Mouse (Mus musculus) effector memory CD4-positive, alpha-beta T cell, adult 5 months (primary cell): Measurements from ENCODE around the gene Pex1. TPM values are rescaled to one million over a fixed set of nuclear protein-coding genes. Genes with fewer than 3 reads are reported as not detected.

Source experiments
- polyA plus RNA-seq: library from polyadenylated mRNA; unstranded; fragments of 100-300 nt; shearing (Covaris generic); gene quantifications from one replicate; pipeline ENCODE4 v1.2.1, GENCODE M21; 2017

Gene Pex1
- polyA plus RNA-seq, result 8.3 TPM

DNA sequence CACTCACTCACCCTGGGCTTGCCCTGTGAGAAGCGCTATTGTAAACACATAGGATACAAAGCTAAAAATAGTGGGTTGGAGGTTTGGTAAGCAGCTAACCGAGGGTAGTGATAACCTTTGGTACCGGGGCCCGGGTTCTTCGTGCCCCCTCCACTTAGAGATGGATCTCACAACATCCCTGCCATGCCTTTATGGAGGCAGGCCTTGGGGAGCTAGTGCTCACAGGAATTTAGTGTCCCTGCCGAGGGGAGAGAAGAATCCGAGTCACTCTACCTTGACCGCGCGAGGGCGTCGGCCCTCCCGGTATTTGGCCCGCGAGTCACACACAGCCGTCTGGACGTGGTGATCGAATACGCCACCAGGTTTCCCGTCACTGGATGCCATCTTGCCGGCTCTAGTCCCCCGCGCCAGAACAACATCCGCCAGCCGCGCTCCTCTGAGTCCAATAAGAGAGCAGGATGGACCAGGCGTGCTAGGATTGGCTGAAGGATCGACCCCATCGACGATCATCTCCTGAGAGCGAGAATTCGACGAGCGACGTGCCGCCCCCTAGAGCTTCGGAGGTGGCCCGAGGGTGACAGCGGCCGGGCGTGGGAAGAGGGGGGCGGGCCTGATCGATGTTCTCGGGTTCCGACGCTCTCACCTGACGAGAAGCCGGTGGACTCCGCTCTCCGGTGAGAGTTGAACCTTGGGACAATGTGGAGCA, at the start of gene Pex1:
Pex1 (plus strand) TSS at position 374 of the 706 bp plus-strand sequence.

GRCm38 (mm10) chr5:3571266-3571665, 24.6 kb upstream of the Pex1 start, which contains the start of gene 1700109H08Rik:
Gene 1700109H08Rik (plus strand): TSS chr5:3571566.

GRCm38 (mm10) chr5:3596399-3596766, 517 bp downstream of the Pex1 start, which contains the start of gene Rbm48:
Gene Rbm48 (minus strand): TSS chr5:3596585.

GRCm38 (mm10) chr5:3650881-3651280, 55.0 kb downstream of the Pex1 start, which contains the start of gene Tmbim7:
Gene Tmbim7 (plus strand): TSS chr5:3651181.

GRCm38 (mm10) chr5:3657085-3657484, 61.2 kb downstream of the Pex1 start, which contains the start of gene Gatad1:
Gene Gatad1 (minus strand): TSS chr5:3657185.

Other genes with a start within 250 kb of the Pex1 start
- 29.6 TPM for gene Fam133b, start 52.2 kb upstream of the Pex1 start, polyA plus RNA-seq
- gene 1700109H08Rik, start 24.5 kb upstream of the Pex1 start, polyA plus RNA-seq, result 3.3 TPM
- 29.9 TPM for gene Rbm48, start 519 bp downstream of the Pex1 start, polyA plus RNA-seq
- not detected for gene Tmbim7, start 55.1 kb downstream of the Pex1 start, polyA plus RNA-seq
- 13.9 TPM for gene Gatad1, start 61.1 kb downstream of the Pex1 start, polyA plus RNA-seq
- gene Ankib1, start 206.9 kb downstream of the Pex1 start, polyA plus RNA-seq, result 59.9 TPM
- gene Krit1, start 207.1 kb downstream of the Pex1 start, polyA plus RNA-seq, result 70.5 TPM
- not detected for gene Lrrd1, start 249.1 kb downstream of the Pex1 start, polyA plus RNA-seq